Mouse (Mus musculus) erythroblast, embryonic 14.5 days (primary cell): ENCODE measurements around the gene Lrrn4cl.

Source experiments
- GATA1 ChIP-seq: IDR thresholded peaks from 2 replicates; pipeline ENCODE4 v1.6.1; 2012; ENCODE audit warnings: low read length, inconsistent platforms, mixed read lengths
- TAL1 ChIP-seq: IDR thresholded peaks from 3 replicates; pipeline ENCODE4 v1.6.1; 2012; ENCODE audit warnings: low read length, inconsistent platforms, mixed read lengths

DNA sequence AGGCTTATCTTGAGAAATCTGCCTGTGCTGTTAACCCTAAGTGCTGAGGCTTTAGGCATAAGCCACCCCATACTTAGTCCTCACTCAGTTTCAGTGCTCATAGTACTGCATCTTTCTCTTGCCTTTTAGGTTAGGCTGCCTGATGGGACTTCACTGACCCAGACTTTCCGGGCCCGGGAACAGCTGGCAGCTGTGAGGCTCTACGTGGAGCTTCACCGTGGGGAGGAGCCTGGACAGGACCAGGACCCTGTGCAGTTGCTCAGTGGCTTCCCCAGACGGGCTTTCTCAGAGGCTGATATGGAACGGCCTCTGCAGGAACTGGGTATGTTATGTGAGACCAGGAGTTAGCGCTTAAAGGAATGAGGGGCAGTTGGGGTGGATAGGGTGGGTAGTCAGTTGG is 24.5 kb downstream of the Lrrn4cl start:
- TF ChIP-seq GATA1 (no peak), TAL1 (no peak)
